Mouse (Mus musculus): Measurements from ENCODE around the gene Rxrg.

Gene Rxrg

GRCm38 (mm10) chr1:167598255-167599081 lies at the start of gene Rxrg:
Gene Rxrg (plus strand): TSS chr1:167598384.
- in situ Hi-C loops (cut with MboI): no loop called here

GRCm38 (mm10) chr1:167549324-167549723 lies 48.9 kb upstream of the Rxrg start:
- in situ Hi-C loops (cut with MboI): no loop called here

- in situ Hi-C loops (cut with MboI): no loop called here
Measured at GRCm38 (mm10) chr1:167551601-167552000, 46.6 kb upstream of the Rxrg start.

DNA sequence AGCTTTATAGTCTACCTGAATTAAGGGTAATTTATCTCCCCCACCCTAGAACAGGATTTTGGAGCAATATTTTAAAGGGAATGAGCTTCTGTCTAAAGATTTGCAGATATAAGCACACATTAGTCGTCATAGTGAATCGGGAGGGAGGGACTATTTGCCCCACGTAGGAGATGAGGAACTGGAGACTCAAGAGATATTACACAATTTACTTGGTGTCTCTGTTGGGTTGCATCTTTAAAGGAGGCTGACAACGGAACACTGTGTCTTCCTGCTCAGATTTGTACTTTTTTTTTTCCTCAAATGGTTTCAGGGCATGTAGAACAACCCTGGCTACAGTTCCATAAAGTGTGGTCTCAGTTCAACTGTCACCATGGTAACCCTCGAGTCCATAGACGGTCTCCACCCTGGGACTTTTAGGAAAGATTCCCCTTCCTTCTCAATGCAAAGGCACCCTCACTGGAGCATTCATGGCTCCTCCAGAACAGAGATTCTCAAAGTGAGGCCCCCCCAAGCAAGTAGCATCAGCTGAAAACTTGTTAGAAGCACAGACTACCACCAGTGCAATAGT lies 44.1 kb upstream of the Rxrg start:
- in situ Hi-C loops (cut with MboI): no loop called here

GRCm38 (mm10) chr1:167566571-167566970 lies 31.6 kb upstream of the Rxrg start:
- in situ Hi-C loops (cut with MboI): no loop called here

DNA sequence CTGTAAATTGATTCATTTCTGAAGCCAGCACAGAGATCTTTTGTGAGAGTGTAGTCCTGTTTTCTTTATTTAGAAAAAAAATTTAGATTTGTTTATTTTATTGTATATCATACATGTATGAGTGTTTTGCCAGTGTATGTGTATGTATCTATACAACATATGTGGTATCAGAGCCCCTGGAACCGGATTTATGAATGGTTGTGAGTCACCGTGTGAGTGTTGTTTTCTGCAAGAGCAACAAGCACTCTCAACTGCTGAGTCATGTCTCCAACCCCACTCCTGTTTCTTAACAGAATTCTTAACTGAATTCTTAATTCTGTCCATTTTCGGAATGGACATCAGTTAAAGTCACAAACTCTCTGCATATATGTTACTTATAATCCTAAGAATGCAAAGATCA lies 19.1 kb upstream of the Rxrg start:
- in situ Hi-C loops (cut with MboI): no loop called here

DNA sequence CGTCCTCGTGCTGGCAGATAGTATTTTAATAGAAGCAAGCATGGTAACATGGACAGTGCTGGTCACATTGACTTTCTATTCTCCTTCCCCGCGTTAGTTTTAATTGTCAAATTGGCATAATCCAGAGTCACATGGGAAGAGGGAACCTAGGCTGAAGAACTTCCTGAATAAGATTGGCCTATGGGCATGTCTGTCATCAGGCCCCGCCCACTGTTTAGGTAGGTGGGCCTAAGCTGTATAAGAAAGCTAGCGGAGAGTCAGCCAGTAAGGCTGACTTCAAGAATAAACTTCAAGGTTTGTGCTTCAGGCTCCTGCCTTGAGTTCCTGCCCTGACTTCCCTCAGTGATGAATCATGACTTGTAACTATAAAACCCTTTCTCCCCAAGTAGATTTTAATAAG lies 15.0 kb upstream of the Rxrg start:
- in situ Hi-C loops (cut with MboI): no loop called here

GRCm38 (mm10) chr1:167583888-167584287 lies 14.3 kb upstream of the Rxrg start:
- in situ Hi-C loops (cut with MboI): no loop called here

- in situ Hi-C loops (cut with MboI): no loop called here
Measured at GRCm38 (mm10) chr1:167588747-167589558, 9.2 kb upstream of the Rxrg start.

DNA sequence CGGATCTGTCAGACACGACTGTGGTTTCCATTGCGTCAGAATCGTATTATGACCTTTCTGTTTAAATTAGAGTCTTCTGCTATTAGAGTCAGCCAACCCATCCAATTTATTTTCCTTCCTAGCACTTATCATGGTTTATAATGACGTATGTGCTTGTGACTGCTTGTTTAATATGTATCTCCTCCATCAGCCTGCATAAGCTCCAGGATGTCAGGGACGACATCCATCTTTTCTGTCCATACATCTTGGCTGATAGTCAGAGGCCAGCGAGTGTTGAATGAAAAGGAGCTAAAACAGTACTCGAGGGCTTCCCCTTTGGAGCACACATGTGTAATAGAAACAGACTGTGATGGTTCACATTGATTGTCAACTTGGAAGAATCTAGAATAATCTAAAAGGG lies 6.0 kb upstream of the Rxrg start:
- in situ Hi-C loops (cut with MboI): no loop called here

GRCm38 (mm10) chr1:167599211-167599735 lies 1.1 kb downstream of the Rxrg start:
- in situ Hi-C loops (cut with MboI): no loop called here

DNA sequence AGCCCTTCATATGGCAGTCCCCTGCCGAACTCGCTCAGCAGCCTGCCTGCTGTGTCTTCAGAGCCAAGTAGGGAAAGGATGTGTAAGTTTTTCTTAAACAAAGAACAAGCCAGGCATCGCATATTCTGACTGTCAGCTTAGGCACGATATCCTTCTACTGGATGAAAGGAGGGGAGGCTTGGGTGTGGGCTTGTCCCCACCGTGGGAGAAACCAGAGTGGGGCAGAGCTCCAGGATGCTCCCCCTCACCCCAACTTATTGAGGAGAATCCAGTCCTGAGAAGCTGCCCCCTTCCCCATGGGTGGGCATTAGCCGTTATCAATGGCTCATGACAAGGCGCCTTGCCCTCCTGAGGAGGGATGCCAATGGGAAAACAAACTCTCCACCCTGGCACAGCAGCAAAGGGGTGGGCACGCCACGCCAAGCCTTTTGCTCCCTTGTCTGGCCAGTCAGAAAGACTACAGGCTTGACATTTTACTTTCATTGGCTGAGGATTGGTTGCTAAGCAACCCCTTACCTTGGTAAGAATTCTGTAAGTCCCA lies 10.1 kb downstream of the Rxrg start:
- in situ Hi-C loops (cut with MboI): no loop called here

- in situ Hi-C loops (cut with MboI): no loop called here
Measured at GRCm38 (mm10) chr1:167617131-167617530, 18.9 kb downstream of the Rxrg start.

- in situ Hi-C loops (cut with MboI): no loop called here
Measured at GRCm38 (mm10) chr1:167617995-167618489, 19.9 kb downstream of the Rxrg start.

DNA sequence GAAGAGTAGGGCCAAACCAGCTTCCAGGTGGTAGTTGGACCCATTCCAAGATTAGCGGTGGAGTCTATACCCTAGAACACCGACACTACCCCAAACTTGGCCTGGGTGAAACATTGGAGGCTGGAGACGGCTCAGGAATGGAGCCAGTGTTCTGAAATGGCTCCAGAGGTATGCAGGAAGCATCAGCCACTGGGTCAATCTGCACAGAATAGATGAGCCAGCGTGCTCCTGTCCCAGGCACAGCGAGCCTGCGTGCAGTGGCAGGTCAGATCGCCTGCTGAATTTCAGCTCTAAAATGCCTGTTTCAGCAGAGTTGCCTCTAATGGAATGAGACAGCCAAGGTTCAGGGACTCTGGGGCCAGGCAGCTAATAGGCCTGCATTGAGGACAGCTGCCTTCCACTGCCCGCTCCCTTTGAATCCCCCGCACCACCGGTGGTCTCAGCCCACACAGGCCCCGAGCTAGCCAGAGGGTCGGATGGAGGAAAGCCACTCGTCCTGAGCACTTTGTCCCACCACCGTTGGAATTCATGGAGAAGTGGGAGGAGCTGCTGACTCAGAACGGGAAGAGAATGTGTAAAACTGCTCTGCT lies 22.1 kb downstream of the Rxrg start:
- in situ Hi-C loops (cut with MboI): no loop called here

GRCm38 (mm10) chr1:167625098-167625497 lies 26.9 kb downstream of the Rxrg start:
- in situ Hi-C loops (cut with MboI): no loop called here

- in situ Hi-C loops (cut with MboI): no loop called here
Measured at GRCm38 (mm10) chr1:167631765-167632164, 33.6 kb downstream of the Rxrg start.

DNA sequence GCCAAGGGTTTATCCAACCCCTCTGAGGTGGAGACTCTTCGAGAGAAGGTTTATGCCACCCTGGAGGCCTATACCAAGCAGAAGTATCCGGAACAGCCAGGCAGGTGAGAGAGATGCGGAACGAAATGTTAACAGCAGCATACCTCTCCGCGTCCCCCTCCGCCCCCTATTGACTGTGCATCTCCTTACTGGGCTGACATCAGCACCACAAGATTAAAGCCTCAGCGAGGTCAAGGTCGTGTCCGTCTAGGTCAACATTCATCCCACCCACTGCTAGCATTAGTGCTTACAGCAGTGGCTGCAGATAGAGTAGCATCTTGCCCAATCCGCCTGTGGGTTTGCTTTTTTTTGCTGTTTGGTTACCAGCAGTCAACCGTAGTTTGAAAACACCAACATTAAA lies 37.5 kb downstream of the Rxrg start:
- in situ Hi-C loops (cut with MboI): no loop called here

GRCm38 (mm10) chr1:167636948-167637347 lies 38.8 kb downstream of the Rxrg start:
- in situ Hi-C loops (cut with MboI): no loop called here

DNA sequence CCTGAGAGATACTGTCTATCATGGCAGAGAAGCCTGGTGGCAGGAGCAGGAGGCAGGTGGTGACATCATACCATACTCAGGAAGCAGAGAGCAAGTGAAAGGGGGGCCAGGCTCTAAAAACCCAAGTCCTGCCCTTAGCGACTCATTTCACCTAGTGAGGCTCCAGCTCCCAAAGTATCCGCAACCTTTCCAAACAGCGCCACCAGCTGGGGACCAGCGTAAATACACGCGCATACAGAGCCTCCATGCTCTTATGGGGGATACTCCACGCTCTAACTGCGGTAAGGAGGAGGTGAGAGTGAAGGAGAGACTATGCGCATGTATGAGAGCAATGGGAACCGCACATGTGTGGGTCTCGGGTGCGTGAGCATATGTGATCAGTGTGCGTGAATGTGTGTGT lies 39.9 kb downstream of the Rxrg start:
- in situ Hi-C loops (cut with MboI): no loop called here

DNA sequence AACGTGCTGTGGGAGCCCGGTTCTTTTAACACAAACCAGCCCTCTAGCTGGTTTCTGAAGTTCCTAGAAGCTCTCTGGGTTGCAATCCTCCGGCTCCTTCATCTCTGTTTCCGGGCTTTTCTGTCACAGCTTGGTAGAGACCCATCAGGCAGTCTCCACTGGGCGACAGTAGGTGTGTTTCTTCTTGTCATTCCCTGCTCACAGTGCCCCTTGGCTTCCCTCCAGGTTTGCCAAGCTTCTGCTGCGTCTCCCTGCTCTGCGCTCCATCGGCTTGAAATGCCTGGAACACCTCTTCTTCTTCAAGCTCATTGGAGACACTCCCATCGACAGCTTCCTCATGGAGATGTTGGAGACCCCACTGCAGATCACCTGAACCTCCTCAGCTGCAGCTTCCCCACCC lies 40.7 kb downstream of the Rxrg start:
- in situ Hi-C loops (cut with MboI): no loop called here
